Mouse (Mus musculus) heart, embryonic 14.5 days (tissue): Measurements from ENCODE around the gene Gm10912. TPM values are rescaled to one million over a fixed set of nuclear protein-coding genes. Genes with fewer than 3 reads are reported as not detected.
A peak's percentile ranks its signal among the peaks of the same experiment; 100 is the strongest.
"Not testable (repeated sequence)": the region's sequence is repeated elsewhere in the genome, so short reads cannot be mapped to it uniquely, and the experiment has no call there.

Source experiments
- ATAC-seq: fragments of 200-750 bp; cut with Nextera tagmentation; 2 replicates; pipeline ENCODE4 v1.8.0; 2017; ENCODE audit warnings: low read depth, moderate TSS enrichment; ENCODE audit not compliant: insufficient number of reproducible peaks, insufficient read depth, low FRiP score
- H3K27ac ChIP-seq, 2 experiments: fragments of 200-500 bp in 1 of 2; fragments of 300-500 bp in 1 of 2; sonication (generic) in 1 of 2; replicated peaks in 1 of 2; 2 replicates each; pipeline ENCODE4 v1.5.1; 2012 to 2014; ENCODE audit warnings: low read depth in 2 of 2, low read length in 2 of 2, control low read depth in 1 of 2, mild to moderate bottlenecking in 1 of 2, mixed read lengths in 1 of 2; ENCODE audit not compliant: control insufficient read depth in 1 of 2, insufficient read depth in 1 of 2
- H3K27me3 ChIP-seq: fragments of 300-500 bp; sonication (generic); 2 replicates; pipeline ENCODE4 v1.6.1; 2014; ENCODE audit warnings: mild to moderate bottlenecking, low read length, control low read depth; ENCODE audit not compliant: control insufficient read depth, insufficient read depth
- H3K36me3 ChIP-seq: fragments of 300-500 bp; sonication (generic); 2 replicates; pipeline ENCODE4 v1.6.1; 2014; ENCODE audit warnings: mild to moderate bottlenecking, control low read depth, low read length, mixed read lengths; ENCODE audit not compliant: control insufficient read depth, insufficient read depth
- H3K4me1 ChIP-seq, 2 experiments: fragments of 200-500 bp in 1 of 2; fragments of 300-500 bp in 1 of 2; sonication (generic) in 1 of 2; 2 replicates each; pipeline ENCODE4 v1.6.1; 2012 to 2014; ENCODE audit warnings: low read length in 2 of 2, control low read depth in 1 of 2, mixed read lengths in 1 of 2; ENCODE audit not compliant: control insufficient read depth in 2 of 2, insufficient read depth in 2 of 2
- H3K4me2 ChIP-seq: fragments of 300-500 bp; sonication (generic); 2 replicates; pipeline ENCODE4 v1.6.1; 2014; ENCODE audit warnings: mild to moderate bottlenecking, low read length
- H3K4me3 ChIP-seq, 2 experiments: fragments of 200-500 bp in 1 of 2; fragments of 300-500 bp in 1 of 2; sonication (generic) in 1 of 2; 2 replicates each; pipeline ENCODE4 v1.5.1; 2012 to 2014; ENCODE audit warnings: low read length in 2 of 2, mild to moderate bottlenecking in 2 of 2, control low read depth in 1 of 2, low read depth in 1 of 2, moderate library complexity in 1 of 2; ENCODE audit not compliant: control insufficient read depth in 1 of 2, insufficient read depth in 1 of 2
- H3K9ac ChIP-seq: fragments of 300-500 bp; sonication (generic); 2 replicates; pipeline ENCODE4 v1.6.1; 2014; ENCODE audit warnings: mild to moderate bottlenecking, low read length
- H3K9me3 ChIP-seq: fragments of 300-500 bp; sonication (generic); 2 replicates; pipeline ENCODE4 v1.6.1; 2016; ENCODE audit warnings: low read length, control low read depth; ENCODE audit not compliant: control insufficient read depth
- WGBS: fragments of 180-500 bp; shearing (Covaris S2); extraction: QIAGEN DNeasy Blood & Tissue Kit; methylation state at CpG from one replicate; pipeline ENCODE4 v1.1.7; 2014; 5-methylcytosine and 5-hydroxymethylcytosine counted together
- polyA plus RNA-seq: library from polyadenylated mRNA; unstranded; fragments of >200 nt; fragmentation: Nextera tagmentation; extraction: Ambion mirVana; gene quantifications from 2 replicates; pipeline ENCODE4 v1.2.1, GENCODE M21; 2014

Gm10912 gene
- polyA plus RNA-seq, 1 experiment from 2014 or later, result not detected

DNA sequence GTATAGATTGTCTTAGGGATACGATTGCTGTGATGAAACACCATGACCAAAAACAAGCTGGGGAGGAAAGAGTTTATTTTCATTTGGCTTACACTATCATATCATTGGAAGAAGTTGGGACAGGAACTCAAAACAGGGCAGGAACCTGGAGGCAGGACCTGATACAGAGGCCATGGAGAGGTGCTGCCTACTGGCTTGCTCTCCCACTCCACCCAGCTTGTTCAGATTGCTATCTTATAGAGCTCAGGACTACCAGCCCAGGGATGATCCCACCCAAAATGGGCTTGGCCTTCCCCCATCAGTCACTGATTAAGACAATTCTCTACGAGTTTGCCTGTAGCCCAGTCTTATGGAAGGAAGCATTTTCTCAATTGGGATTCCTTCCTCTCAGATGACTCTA lies 1.5 kb upstream of the Gm10912 start:
- no peaks in the 10 kb centered on the region for H3K9me3 ChIP-seq
- H3K9ac ChIP-seq, result no peak overlapping the region
- H3K4me3 ChIP-seq, result no peak overlapping the region
- no peak overlapping the region for H3K27ac ChIP-seq
- ATAC-seq, result no peak
- H3K4me2 ChIP-seq, result no peak overlapping the region
- H3K36me3 ChIP-seq, result peaks cover 25% of the 10 kb centered on the region
- WGBS, result 82% methylated on average over 2 of the region's 2 CpGs
- no peaks in the 10 kb centered on the region; a peak in 1 of 4 replicates for H3K4me1 ChIP-seq
- H3K27me3 ChIP-seq, result no peaks in the 10 kb centered on the region

GRCm38 (mm10) chr2:104068450-104068849 lies 2.8 kb downstream of the Gm10912 start, which contains the start of gene Gm10799:
TSS of gene Gm10799 (minus strand) at chr2:104068550.
- H3K4me3 ChIP-seq, H3K27ac ChIP-seq, H3K9ac ChIP-seq, H3K4me2 ChIP-seq, H3K27me3 ChIP-seq, H3K4me1 ChIP-seq, H3K36me3 ChIP-seq, ATAC-seq, H3K9me3 ChIP-seq: not testable (repeated sequence)
- WGBS, result 75% methylated on average over 7 of the region's 7 CpGs

DNA sequence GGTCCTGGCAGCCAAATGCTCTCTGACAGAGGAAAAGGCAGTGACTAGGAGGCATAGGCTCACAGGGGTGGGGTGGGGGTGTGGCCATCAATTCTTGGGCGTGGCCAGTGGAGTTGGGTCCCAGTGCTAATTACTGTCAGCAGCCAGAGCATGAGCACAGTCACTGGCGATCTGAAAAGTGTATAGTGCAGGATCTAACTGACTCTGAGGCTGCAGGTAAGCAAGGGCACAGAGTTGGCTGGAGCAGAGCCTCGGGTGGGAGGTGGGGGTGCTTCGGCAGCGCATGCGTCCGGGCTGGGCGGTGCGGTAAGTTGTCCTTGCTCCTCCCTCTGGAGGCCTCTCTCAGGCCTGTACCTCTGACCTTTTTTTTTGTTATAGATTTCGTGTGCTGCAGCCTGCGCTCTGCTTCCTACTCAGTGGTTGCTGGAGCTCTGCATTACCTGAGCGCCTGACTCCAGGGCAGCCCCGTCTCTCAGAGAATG lies 4.1 kb downstream of the Gm10912 start, which contains the start of gene Cd59b:
Gene Cd59b (plus strand): TSS at position 146 of the 482 bp plus-strand sequence.
- Histone ChIP-seq H3K27me3 (no peaks in the 10 kb centered on the region), H3K4me1 (peaks cover 0 to 3% of the 10 kb centered on the region in 2 experiments; a peak in 2 of 4 replicates), H3K4me2 (peak within 1 kb of the TSS; percentile 64), H3K27ac (peak within 1 kb of the TSS in 1 of 2 experiments; percentile 1; a peak in 1 of 4 replicates), H3K9ac (peak within 1 kb of the TSS; percentile 55), H3K9me3 (no peaks in the 10 kb centered on the region), H3K36me3 (no peaks in the 10 kb centered on the region), H3K4me3 (peak within 1 kb of the TSS; percentile 38 to 62)
- peak; percentile 61 for ATAC-seq
- WGBS, result 13% methylated on average over 13 of the region's 13 CpGs

- H3K4me2 ChIP-seq, H3K9me3 ChIP-seq, H3K27ac ChIP-seq, H3K27me3 ChIP-seq, H3K9ac ChIP-seq, H3K36me3 ChIP-seq, ATAC-seq, H3K4me3 ChIP-seq, H3K4me1 ChIP-seq: not testable (repeated sequence)
- 58% methylated on average over 5 of the region's 5 CpGs for WGBS
Measured at GRCm38 (mm10) chr2:104078285-104078684, 12.7 kb downstream of the Gm10912 start.

- H3K4me1 ChIP-seq, H3K4me3 ChIP-seq, H3K27me3 ChIP-seq, H3K9me3 ChIP-seq, H3K9ac ChIP-seq, ATAC-seq, H3K36me3 ChIP-seq, H3K27ac ChIP-seq, H3K4me2 ChIP-seq: not testable (repeated sequence)
- WGBS, result no CpG with 5 or more reads among the region's 1 CpGs
Measured at GRCm38 (mm10) chr2:104081436-104082050, 15.9 kb downstream of the Gm10912 start.

DNA sequence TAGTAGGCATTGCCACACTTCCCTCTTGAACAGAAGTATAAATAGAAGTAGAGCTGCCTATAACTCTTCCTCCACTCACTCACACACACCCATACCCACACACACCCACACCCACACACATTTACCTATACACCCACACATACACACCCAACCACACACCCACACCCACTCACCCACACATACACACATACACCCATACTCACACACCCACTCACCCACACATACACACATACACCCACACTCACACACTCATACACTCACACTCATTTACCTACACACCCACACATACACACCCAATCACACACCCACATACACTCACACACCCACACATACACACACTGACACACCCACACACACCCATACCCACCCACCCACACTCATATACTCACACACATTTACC lies 16.8 kb downstream of the Gm10912 start:
- ATAC-seq, result 0 out of 2 replicates have a peak, but pooled peaks have one; percentile 54
- H3K4me2 ChIP-seq, result no peak overlapping the region
- no peaks in the 10 kb centered on the region for H3K27me3 ChIP-seq
- H3K27ac ChIP-seq, result no peak overlapping the region
- no peaks in the 10 kb centered on the region for H3K36me3 ChIP-seq
- no peaks in the 10 kb centered on the region for H3K9me3 ChIP-seq
- peaks cover 0 to 2% of the 10 kb centered on the region in 2 experiments; a peak in 1 of 4 replicates for H3K4me1 ChIP-seq
- no peak overlapping the region for H3K4me3 ChIP-seq
- H3K9ac ChIP-seq, result no peak overlapping the region

GRCm38 (mm10) chr2:104084027-104084426 lies 18.4 kb downstream of the Gm10912 start:
- not testable (repeated sequence) for H3K4me1 ChIP-seq, H3K4me2 ChIP-seq, H3K27me3 ChIP-seq, H3K9me3 ChIP-seq, ATAC-seq, H3K36me3 ChIP-seq, H3K9ac ChIP-seq, H3K4me3 ChIP-seq, H3K27ac ChIP-seq

GRCm38 (mm10) chr2:104087562-104087961 lies 21.9 kb downstream of the Gm10912 start:
- not testable (repeated sequence) for H3K4me3 ChIP-seq, H3K36me3 ChIP-seq, ATAC-seq, H3K4me2 ChIP-seq, H3K9me3 ChIP-seq, H3K27ac ChIP-seq, H3K4me1 ChIP-seq, H3K9ac ChIP-seq, H3K27me3 ChIP-seq
- 36% methylated on average over 1 of the region's 1 CpGs for WGBS
